Mouse (Mus musculus) C2C12 (cell line): ENCODE measurements around the gene Lrp4. TPM values are rescaled to one million over a fixed set of nuclear protein-coding genes. Genes with fewer than 3 reads are reported as not detected.

Experiments used
- H3K27me3 ChIP-seq: one replicate; pipeline ENCODE4 v1.6.1; 2011; ENCODE audit not compliant: control insufficient read depth, insufficient read depth, insufficient read length
- H3K36me3 ChIP-seq: one replicate; pipeline ENCODE4 v1.6.1; 2011; ENCODE audit not compliant: control insufficient read depth, insufficient read depth
- H3K4me3 ChIP-seq: one replicate; pipeline ENCODE4 v1.5.1; 2011; ENCODE audit warnings: mild to moderate bottlenecking, control low read depth; ENCODE audit not compliant: poor library complexity, insufficient read depth, severe bottlenecking
- H3K79me2 ChIP-seq: one replicate; pipeline ENCODE4 v1.6.1; 2011; ENCODE audit not compliant: control insufficient read depth, insufficient read depth
- H3K79me3 ChIP-seq: one replicate; pipeline ENCODE4 v1.6.1; 2011; ENCODE audit warnings: low read depth, control low read depth
- H3ac ChIP-seq: one replicate; pipeline ENCODE3; 2011; ENCODE audit warnings: low read depth; ENCODE audit not compliant: control insufficient read depth, insufficient read length
- CEBPB ChIP-seq: IDR thresholded peaks from one replicate; pipeline ENCODE4 v1.6.1; 2011; ENCODE audit warnings: low read depth, mild to moderate bottlenecking, control low read depth, moderate library complexity
- CTCF ChIP-seq: IDR thresholded peaks from one replicate; pipeline ENCODE4 v1.5.1; 2011; ENCODE audit not compliant: control insufficient read depth, insufficient read depth, insufficient read length
- FOSL1 ChIP-seq: IDR thresholded peaks from one replicate; pipeline ENCODE4 v1.8.0; 2011; ENCODE audit warnings: mild to moderate bottlenecking, low read length; ENCODE audit not compliant: poor library complexity, insufficient read depth, severe bottlenecking
- MAX ChIP-seq: IDR thresholded peaks from one replicate; pipeline ENCODE4 v1.6.1; 2011; ENCODE audit warnings: mild to moderate bottlenecking, control low read depth
- MYOD1 ChIP-seq: IDR thresholded peaks from one replicate; pipeline ENCODE4 v1.6.1; 2011; ENCODE audit warnings: low read depth; ENCODE audit not compliant: control insufficient read depth, insufficient read length
- MYOG ChIP-seq: IDR thresholded peaks from one replicate; pipeline ENCODE4 v1.6.1; 2011; ENCODE audit not compliant: control insufficient read depth, insufficient read length; ENCODE audit errors: extremely low read depth
- USF1 ChIP-seq: IDR thresholded peaks from one replicate; pipeline ENCODE4 v1.6.1; 2011; ENCODE audit warnings: low read depth, mild to moderate bottlenecking, control low read depth, moderate library complexity
- polyA plus RNA-seq: library from polyadenylated mRNA; unstranded; fragments of >200 nt; fragmentation: generic; extraction: Trizol; gene quantifications from one replicate; pipeline ENCODE4 v1.2.1, GENCODE M21; 2012; ENCODE audit warnings: missing spikeins

Gene Lrp4
- polyA plus RNA-seq, 1 experiment: 5.6 TPM

DNA sequence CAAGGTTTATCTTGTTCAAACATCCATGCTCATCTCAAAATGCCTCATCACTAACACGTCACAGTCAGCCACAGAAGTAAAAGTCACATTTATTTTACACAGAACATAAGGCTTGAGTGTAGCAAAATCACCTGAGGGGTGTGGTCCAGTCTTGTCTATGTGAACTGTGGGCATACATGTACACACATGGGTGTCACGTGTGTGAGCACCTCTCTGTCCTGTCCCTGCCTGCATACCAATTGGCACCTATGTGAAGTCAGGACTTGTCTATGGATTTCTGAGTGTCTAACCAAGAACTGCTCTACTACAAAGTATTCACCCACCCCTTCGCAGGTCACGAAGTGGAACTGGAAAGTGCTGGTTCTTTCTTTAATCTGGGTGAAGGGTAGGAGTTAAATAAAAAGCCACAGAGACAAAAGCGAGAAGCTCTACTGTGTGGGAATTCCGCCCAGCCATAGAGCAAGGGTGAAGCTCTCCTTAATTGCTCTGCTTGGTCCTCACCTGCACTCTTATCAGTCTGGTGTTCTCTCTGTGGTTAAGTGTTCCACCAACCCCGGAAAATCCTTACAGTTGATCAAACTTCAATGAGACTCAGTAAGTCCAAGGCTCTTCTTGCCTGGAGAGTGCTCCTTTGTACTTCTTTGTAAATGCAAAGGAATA lies 33.1 kb upstream of the Lrp4 start:
- Histone ChIP-seq H3K36me3 (no peaks in the 10 kb centered on the region), H3K4me3 (no peak overlapping the region), H3K79me2 (no peaks in the 10 kb centered on the region), H3K27me3 (no peaks in the 10 kb centered on the region), H3K79me3 (no peaks in the 10 kb centered on the region), H3ac (no peak overlapping the region)
- TF ChIP-seq FOSL1 (no peak), CTCF (no peak), USF1 (no peak), MYOD1 (no peak), MYOG (no peak)

DNA sequence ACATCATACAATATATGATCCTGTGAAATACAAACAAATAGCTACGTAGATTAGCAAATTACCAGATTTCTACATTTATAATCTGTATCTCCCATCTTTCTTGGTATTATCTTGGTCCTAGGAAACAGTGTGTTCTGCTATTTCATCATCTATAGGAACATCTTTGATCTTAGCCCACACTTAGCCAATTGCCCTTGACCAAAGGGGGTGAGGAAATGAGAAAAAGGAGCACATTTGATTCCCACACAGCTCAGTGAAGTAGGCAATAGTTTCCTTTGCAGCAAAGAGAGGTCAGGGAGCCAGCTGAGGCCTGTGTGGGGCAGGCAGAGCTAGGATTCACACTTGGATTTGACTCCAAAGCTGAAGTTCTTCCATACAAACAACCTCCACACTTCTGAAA lies 31.0 kb upstream of the Lrp4 start:
- no peak overlapping the region for H3K4me3 ChIP-seq
- H3K36me3 ChIP-seq: no peaks in the 10 kb centered on the region
- no peaks in the 10 kb centered on the region for H3K27me3 ChIP-seq
- H3K79me3 ChIP-seq: no peaks in the 10 kb centered on the region
- no peaks in the 10 kb centered on the region for H3K79me2 ChIP-seq
- TF ChIP-seq USF1 (no peak), CTCF (no peak), CEBPB (no peak), MYOD1 (no peak), MAX (no peak), MYOG (no peak), FOSL1 (no peak)
- H3ac ChIP-seq: no peak overlapping the region

DNA sequence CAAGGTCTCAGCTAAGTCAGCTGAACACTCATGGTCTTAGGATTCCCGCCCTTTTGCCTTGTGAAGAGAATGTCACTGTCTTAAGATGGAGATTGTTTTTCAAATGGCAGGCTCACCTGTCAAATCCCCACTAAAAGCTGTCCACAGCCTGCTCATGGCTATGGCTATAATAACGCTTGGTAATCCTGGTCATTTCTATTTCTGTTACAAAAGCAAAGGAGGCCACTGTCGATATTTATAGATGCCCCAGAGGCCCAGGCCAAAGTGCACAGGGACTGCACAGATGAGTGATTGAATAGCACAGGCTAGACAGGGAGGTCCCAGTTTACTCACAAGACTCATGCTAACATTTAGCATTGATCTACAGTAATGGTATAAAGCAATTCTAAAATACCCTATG lies 28.2 kb upstream of the Lrp4 start:
- Histone ChIP-seq H3K79me3 (no peaks in the 10 kb centered on the region), H3K27me3 (no peaks in the 10 kb centered on the region), H3K36me3 (no peaks in the 10 kb centered on the region), H3ac (no peak overlapping the region), H3K79me2 (no peaks in the 10 kb centered on the region), H3K4me3 (no peak overlapping the region)
- TF ChIP-seq USF1: no peak

DNA sequence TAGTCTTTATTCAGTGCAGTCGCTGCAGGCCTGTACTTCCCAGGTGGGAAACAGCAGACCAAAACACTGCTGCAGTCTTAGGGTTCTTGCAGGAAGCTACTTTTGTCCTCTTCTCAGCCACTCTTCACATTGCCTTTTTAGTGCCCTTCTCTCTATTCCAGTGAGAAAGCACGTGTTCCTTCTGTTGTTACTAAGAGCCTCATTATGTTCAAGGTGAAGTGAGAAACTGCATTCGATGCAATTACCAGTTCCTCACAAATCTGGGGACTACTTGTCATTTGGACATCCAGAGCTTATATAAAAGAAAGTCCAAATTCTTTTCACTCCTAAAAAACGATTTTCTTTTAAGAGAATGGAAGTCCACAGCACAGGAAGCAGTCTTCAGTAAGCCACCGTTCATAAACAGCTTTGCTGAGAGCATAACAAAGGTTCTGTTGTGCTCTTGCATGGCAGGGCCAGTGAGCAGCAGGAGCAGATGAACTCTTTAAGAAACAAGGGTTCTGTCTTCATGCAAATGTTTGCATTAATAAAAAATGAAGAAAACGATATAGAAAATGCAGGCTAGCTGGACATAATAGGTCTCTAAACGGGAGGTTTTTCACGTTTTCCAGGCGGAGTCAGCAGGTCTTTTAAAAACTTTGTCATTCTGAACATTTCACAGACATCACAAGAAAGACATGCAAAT lies 27.3 kb upstream of the Lrp4 start:
- Histone ChIP-seq H3K79me3 (no peaks in the 10 kb centered on the region), H3K27me3 (no peaks in the 10 kb centered on the region), H3K79me2 (no peaks in the 10 kb centered on the region), H3K4me3 (no peak overlapping the region), H3ac (no peak overlapping the region), H3K36me3 (no peaks in the 10 kb centered on the region)
- TF ChIP-seq MAX: no peak
- no peak for TF ChIP-seq CEBPB
- no peak for TF ChIP-seq USF1
- no peak for TF ChIP-seq MYOD1

GRCm38 (mm10) chr2:91430600-91430919 lies 26.8 kb upstream of the Lrp4 start:
- Histone ChIP-seq H3K79me3 (no peaks in the 10 kb centered on the region), H3K27me3 (no peaks in the 10 kb centered on the region), H3K36me3 (no peaks in the 10 kb centered on the region), H3K79me2 (no peaks in the 10 kb centered on the region), H3ac (no peak overlapping the region), H3K4me3 (no peak overlapping the region)
- TF ChIP-seq MAX (no peak), CTCF (no peak)

GRCm38 (mm10) chr2:91436713-91437112 lies 20.6 kb upstream of the Lrp4 start:
- H3K4me3 ChIP-seq: no peak overlapping the region
- no peak overlapping the region for H3ac ChIP-seq
- no peaks in the 10 kb centered on the region for H3K79me3 ChIP-seq
- TF ChIP-seq FOSL1 (no peak), MAX (no peak), MYOG (no peak), USF1 (no peak), MYOD1 (no peak), CEBPB (no peak), CTCF (no peak)
- no peaks in the 10 kb centered on the region for H3K79me2 ChIP-seq
- no peaks in the 10 kb centered on the region for H3K36me3 ChIP-seq
- no peaks in the 10 kb centered on the region for H3K27me3 ChIP-seq
